Mouse (Mus musculus) ES-E14 (cell line): ENCODE results near the gene Ppp2r5a.

ENCODE experiments used
- HCFC1 ChIP-seq: IDR thresholded peaks from 2 replicates; pipeline ENCODE4 v1.6.1; 2012; ENCODE audit warnings: low read length, inconsistent platforms, borderline replicate concordance; ENCODE audit not compliant: insufficient read depth
- MAFK ChIP-seq: IDR thresholded peaks from 2 replicates; pipeline ENCODE4 v1.6.1; 2014; ENCODE audit warnings: mild to moderate bottlenecking, low read depth, low read length, inconsistent platforms; ENCODE audit not compliant: insufficient read depth
- ZC3H11A ChIP-seq: IDR thresholded peaks from 2 replicates; pipeline ENCODE4 v1.6.1; 2012; ENCODE audit warnings: low read depth, mild to moderate bottlenecking, inconsistent platforms, low read length, borderline replicate concordance
- ZNF384 ChIP-seq: IDR thresholded peaks from 2 replicates; pipeline ENCODE4 v1.6.1; 2012; ENCODE audit warnings: low read depth, low read length, inconsistent platforms

DNA sequence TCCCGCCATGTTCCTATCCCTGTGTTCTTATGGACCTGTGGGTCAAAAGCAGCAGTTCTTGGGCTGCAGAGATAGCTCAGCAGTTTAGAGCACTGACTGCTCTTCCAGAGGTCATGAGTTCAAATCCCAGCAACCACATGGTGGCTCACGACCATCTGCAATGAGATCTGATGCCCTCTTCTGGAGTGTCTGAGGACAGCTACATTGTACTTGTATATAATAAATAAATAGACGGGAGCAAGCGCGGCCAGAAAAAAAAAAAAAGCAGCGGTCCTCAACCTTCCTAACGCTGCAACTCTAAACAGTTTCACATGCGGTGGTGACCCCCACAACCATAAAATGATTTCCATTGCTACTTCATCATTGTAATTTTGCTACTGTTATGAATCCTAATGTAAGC, 86.3 kb downstream of the Ppp2r5a start:
- TF ChIP-seq ZNF384 (peak; percentile 36; the same call in 1 of the 2 replicates), MAFK (no peak), ZC3H11A (no peak), HCFC1 (no peak)
